Mouse (Mus musculus) cortical plate, adult 2 months (tissue): ENCODE results near the gene Snx22.

Source experiments
- CTCF ChIP-seq: fragments of 200-500 bp; IDR thresholded peaks from 2 replicates; pipeline ENCODE4 v1.5.1; 2011; ENCODE audit warnings: mild to moderate bottlenecking, control low read depth, low read length; ENCODE audit not compliant: insufficient read depth; ENCODE audit errors: extremely low read depth
- POLR2A ChIP-seq: fragments of 200-500 bp; IDR thresholded peaks from 2 replicates; pipeline ENCODE4 v1.6.1; 2011; ENCODE audit warnings: mild to moderate bottlenecking, low read length, control low read depth; ENCODE audit not compliant: insufficient read depth; ENCODE audit errors: extremely low read depth

- TF ChIP-seq CTCF (no peak), POLR2A (no peak)
Observed at GRCm38 (mm10) chr9:66068971-66069391, 538 bp downstream of the Snx22 start.
